ENCODE assay signal across 8 mouse cellular contexts in the genomic region with DNA sequence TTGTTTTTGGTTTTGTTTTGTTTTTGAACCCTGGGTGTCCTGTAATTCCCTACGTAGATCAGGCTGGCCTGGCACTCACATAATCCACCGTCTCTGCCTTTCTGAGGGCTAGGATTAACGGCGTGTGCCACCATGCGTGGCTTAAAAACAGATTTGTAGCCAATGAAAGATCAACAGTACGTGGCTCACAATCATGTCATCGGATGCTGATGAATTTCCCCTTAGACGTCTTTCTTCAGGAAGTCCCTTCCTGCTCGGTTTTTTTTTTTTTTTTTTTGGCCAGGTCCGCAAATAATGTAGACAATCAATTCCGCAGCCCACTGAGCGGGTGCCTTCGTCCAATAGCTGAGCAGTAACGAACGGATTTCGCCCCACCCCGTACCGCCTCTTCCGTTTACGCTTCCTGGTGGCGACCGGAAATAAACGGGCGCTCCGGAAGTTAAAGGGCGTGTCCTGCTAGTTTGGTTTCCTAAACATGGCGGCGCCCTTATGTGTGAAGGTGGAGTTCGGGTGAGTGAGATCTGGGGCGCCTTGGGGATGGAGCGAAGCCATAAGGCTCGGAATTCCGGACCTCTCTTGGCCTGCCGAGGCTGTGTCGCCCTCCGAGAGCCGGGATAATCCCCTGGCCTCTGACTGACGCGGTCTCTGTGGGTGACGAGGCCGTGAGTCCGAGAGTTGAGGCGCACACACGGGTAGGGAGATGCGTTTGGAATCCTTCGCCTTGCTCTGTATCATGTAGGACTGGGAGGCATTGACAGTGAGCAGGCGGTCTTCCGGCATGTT. TPM values are rescaled to one million over a fixed set of nuclear protein-coding genes. Genes with fewer than 3 reads are reported as not detected.
DNase-seq lines count a peak whose midpoint lies in the region; ATAC-seq lines count a peak whose summit lies in the region.

No protein-coding gene starts in this region.

- ATAC-seq in megakaryocyte progenitor cell, adult 5-6 weeks (replicated peaks; ENCODE audit: poor library complexity), result peak; percentile 98

- peak; percentile 97 for DNase-seq in adipocyte (ENCODE audit: low spot score)
- DNase-seq in embryo, embryonic 10 days (ENCODE audit: low spot score), result peak; percentile 99
- peak; percentile 88 for DNase-seq in gastrocnemius, postnatal 10 days
- DNase-seq in induced T-regulatory cell, adult 2 months (ENCODE audit: low read depth), result peak; percentile 99
- peak; percentile 92 to 97 for DNase-seq in left cerebral cortex, adult 9 months (ENCODE audit: low spot score in 2 of 2)
- peak; percentile 90 for DNase-seq in right cerebral cortex, postnatal 14 days
- peak; percentile 94 to 96 for DNase-seq in urinary bladder, postnatal 36 days (ENCODE audit: low spot score in 2 of 2)

RNA-seq across cellular contexts. Expression of gene Urm1, which starts 7.2 kb away (rescaled TPM):
- 10 to 100 TPM; 25.4 to 28.6 TPM for total RNA-seq in gastrocnemius, postnatal 10 days (2021)
- 12.7 and 13.7 TPM in 2 replicates for total RNA-seq in megakaryocyte progenitor cell, adult 5-6 weeks (2015)
- 15.8 and 20.5 TPM in 2 replicates for total RNA-seq in megakaryocyte progenitor cell, adult 5-6 weeks (2017)

RNA-seq across cellular contexts. Expression of gene Slc27a4, which starts 24.7 kb away (rescaled TPM):
- 10 to 100 TPM; 10.6 to 11.2 TPM for total RNA-seq in gastrocnemius, postnatal 10 days (2021)
- total RNA-seq in megakaryocyte progenitor cell, adult 5-6 weeks (2015), result 4.2 and 5.5 TPM in 2 replicates
- total RNA-seq in megakaryocyte progenitor cell, adult 5-6 weeks (2017), result 6.8 and 7.2 TPM in 2 replicates

RNA-seq across cellular contexts. Expression of gene Trub2, which starts 38.8 kb away (rescaled TPM):
- total RNA-seq in gastrocnemius, postnatal 10 days (2021), result 10 to 100 TPM; 24.7 to 36.5 TPM
- total RNA-seq in megakaryocyte progenitor cell, adult 5-6 weeks (2015), result 17.4 and 22.9 TPM in 2 replicates
- total RNA-seq in megakaryocyte progenitor cell, adult 5-6 weeks (2017), result 46.2 and 57.1 TPM in 2 replicates

RNA-seq across cellular contexts. Expression of gene Coq4, which starts 39.8 kb away (rescaled TPM):
- 1 to 10 TPM; 8.0 to 8.7 TPM for total RNA-seq in gastrocnemius, postnatal 10 days (2021)
- total RNA-seq in megakaryocyte progenitor cell, adult 5-6 weeks (2015), result 17.4 and 18.2 TPM in 2 replicates
- 10.5 and 12.5 TPM in 2 replicates for total RNA-seq in megakaryocyte progenitor cell, adult 5-6 weeks (2017)

RNA-seq across cellular contexts. Expression of gene Cercam, which starts 41.8 kb away (rescaled TPM):
- total RNA-seq in gastrocnemius, postnatal 10 days (2021), result 10 to 100 TPM; 28.3 to 39.0 TPM
- 13.0 and 13.9 TPM in 2 replicates for total RNA-seq in megakaryocyte progenitor cell, adult 5-6 weeks (2015)
- 7.7 and 10.8 TPM in 2 replicates for total RNA-seq in megakaryocyte progenitor cell, adult 5-6 weeks (2017)

Comparison
In these comparisons a context has a peak if more than half of its experiments do, and no peak if none do; other contexts are left out.
1. Peak in every context shown above with its lines: DNase-seq and ATAC-seq.